Mouse (Mus musculus) layer of hippocampus, adult 9-10 months (tissue): ENCODE results near the gene Gm28036.
A peak's percentile ranks its signal among the peaks of the same experiment; 100 is the strongest.
"Not testable (repeated sequence)": the region's sequence is repeated elsewhere in the genome, so short reads cannot be mapped to it uniquely, and the experiment has no call there.

Experiments
- DNase-seq: peaks from one replicate; pipeline ENCODE4 v3.0.0; 2022; ENCODE audit warnings: low spot score

Gm28036 gene

GRCm38 (mm10) chr2:156126992-156127391 is at the start of gene Gm28036:
Gene Gm28036, minus strand, starts transcription at chr2:156127092.
- DNase-seq, result no peak

- DNase-seq, result no peak
These were observed 39.7 kb upstream of the Gm28036 start for GRCm38 (mm10) chr2:156166557-156166956.

- no peak for DNase-seq
These were observed 38.6 kb upstream of the Gm28036 start for GRCm38 (mm10) chr2:156165478-156165877.

- DNase-seq, result no peak
These were observed 24.6 kb upstream of the Gm28036 start for GRCm38 (mm10) chr2:156151538-156151937.

DNA sequence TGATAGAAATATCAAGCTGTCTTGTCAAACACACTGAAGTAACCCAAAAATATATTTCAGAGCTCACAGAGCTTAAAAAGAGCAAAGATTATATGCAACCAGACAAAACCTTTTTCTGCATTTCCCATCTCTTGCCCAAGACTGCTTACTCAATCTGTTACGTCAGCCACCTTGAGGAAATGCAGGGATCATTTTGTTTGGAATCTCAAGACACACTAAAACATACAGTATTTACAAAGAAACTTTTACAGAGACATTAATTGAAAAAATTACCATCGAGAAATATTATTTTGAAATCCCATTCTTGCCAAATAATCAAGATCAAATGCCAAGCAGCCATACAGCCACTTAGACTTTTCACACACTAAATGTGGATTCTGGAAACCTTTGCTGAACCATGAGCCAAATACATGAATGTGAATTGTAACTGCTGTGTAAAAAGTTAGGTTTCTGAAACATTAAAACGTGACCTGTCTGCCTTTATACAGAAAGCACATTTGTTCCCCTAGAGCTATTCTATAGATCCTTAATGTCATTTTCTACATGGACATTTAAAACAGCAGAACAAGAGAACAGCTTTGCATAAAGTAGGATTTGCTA is 20.5 kb upstream of the Gm28036 start:
- DNase-seq, result no peak

- DNase-seq, result no peak
These were observed 19.5 kb upstream of the Gm28036 start for GRCm38 (mm10) chr2:156146272-156146989.

- DNase-seq, result no peak
These were observed 18.7 kb upstream of the Gm28036 start for GRCm38 (mm10) chr2:156145486-156146130.

DNA sequence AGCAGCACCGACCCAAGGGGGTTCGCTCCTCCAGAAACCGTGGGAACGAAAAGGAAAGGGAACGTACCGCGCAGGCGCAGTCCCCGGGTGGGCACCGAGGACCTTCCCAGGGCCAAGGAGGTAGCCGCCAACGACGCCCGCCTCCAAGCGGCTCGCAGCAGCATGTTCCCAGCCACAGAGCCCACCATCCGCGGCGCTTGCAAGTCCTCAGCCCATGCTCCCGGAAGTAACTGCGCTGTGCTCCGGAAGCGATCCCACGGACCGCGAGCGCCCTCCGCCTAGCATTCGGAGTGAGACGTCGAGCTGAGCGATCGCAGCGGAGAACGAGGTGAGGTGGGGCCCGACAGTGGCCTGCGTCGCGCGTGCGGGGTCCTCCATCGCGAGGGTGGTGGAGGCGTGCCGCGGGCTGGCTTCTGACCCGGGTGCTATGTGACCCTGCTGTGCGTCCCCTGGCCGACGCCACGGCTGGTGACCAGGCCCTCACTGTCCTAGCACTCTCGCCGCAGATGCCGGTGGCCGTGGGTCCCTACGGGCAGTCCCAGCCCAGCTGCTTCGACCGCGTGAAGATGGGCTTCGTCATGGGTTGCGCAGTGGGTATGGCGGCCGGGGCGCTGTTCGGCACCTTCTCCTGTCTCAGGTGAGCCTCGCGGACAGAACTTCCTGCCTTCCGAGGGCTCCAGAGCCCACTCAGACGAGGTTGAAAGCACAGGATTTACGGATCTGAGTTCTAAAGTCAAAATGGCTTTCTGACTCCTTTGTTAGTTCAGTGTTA is 17.2 kb upstream of the Gm28036 start, which contains the start of the genes Romo1 and Nfs1:
Romo1 (plus strand) TSS at position 87 of the 772 bp plus-strand sequence.
Nfs1 (minus strand) TSS at position 234 of the 772 bp plus-strand sequence.
- DNase-seq, result peak; percentile 77

DNA sequence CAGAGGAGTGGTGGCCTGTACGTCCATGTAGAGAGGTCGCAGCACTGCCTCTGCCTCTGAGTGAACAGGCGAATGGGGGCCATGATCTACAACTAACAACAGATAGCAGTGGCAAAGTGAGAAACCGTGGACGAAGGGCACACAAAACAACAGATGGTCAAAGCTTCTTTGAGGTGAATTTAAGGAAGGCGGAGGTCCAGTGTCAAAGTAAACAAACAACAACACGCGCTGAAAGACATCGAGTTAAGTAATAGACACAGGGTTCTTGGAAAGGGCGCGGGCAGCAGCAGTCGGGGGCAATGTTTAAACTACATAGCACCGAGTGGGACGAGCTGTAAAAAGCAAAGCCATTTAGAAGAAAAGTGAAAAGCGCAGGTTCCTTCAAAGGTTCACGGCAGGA is 16.5 kb upstream of the Gm28036 start:
- DNase-seq, result no peak

- no peak for DNase-seq
These were observed 15.9 kb upstream of the Gm28036 start for GRCm38 (mm10) chr2:156142820-156143219.

DNA sequence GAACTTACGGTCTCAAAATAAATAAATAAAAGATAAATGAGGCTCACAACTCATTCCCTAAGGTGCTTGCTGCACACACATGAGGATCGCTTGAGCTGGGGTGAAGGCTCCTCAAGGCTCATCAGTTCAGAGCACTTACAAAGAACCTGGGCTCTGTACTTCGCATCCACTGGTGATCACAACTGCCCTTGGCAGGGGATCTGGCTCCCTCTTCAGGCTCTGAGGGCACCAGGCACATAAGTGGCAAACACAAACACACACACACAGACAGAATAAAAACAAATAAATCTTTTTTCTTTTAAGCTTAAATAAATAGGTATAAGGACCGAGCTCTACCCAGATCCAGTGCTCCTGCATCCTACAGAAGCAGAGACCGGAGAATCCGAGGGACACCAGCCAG is 8.8 kb upstream of the Gm28036 start:
- DNase-seq, result no peak

DNA sequence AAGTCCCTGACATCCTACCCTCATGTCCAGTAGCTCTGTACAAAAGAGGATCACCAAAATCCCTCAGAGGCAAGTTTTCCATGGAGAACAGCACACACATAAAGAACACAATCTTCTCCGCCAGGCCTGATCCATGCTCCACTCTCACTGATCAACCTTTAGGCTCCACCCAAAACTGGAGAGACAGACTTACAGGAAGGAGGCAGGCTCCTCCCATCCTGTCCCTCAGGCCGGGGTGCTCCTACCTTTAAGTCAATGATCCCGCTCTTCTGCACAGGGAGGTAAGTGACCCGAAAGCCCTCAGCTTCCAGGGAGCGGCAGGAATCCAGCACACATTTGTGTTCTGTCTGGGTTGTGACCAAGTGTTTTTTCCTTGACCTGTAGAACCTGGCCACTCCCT is 7.3 kb upstream of the Gm28036 start:
- no peak for DNase-seq

DNA sequence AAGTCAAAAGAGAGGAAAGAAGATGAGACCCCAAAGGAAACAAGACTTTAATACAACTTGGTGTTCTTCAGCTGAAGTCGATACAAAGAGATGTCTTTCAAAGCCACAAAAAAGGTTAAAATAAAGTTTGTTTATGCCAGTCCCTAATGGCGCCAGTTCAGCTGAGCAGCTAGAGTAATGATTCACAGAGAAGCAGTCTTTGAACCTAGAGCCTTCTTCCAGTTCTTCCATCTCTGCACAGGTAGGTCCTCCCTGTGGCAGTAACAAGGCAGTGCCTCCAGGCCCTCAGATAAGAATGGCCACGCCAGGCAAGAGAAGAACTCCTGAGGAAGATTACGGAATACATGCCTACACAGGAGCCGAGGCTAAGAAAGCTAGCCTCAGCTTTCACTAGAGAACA is 3.2 kb downstream of the Gm28036 start:
- DNase-seq, result no peak

DNA sequence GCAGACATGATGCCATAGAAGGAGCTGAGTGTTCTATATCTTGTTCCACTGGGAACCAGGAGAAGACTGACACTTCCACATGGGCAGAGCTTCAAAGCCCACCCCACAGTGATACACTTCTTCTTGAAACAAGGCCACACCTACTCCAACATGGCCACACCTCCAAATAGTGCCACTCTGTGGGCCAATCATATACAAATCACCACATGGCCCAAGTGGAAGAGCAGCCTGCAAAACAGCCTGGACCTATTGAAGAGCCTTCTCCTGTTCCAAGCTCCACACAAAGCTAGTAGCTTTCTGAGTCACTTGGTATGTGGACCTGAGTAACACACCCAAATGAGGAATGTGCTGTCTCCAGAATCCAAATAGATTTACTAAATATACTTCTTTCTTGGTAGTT is 7.3 kb downstream of the Gm28036 start:
- no peak for DNase-seq

DNA sequence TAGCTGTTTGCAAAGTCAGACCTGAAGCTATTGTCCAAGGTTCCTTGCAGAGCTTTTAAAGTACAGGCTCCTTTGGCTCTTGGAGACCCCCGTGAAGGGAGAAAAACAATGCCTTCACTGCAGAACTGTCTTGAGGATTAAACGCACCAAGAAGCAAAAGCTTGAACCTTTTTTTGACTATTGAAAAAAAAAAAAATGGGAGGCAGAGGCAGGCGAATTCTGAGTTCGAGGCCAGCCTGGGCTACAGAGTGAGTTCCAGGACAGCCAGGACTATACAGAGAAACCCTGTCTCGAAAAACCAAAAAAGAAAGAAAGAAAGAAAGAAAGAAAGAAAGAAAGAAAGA is 14.8 kb downstream of the Gm28036 start:
- DNase-seq, result not testable (repeated sequence)

- peak; percentile 72 for DNase-seq
These were observed 15.4 kb downstream of the Gm28036 start, which contains the start of the genes Cpne1 and Rbm12 for GRCm38 (mm10) chr2:156111358-156112079. Gene Cpne1, minus strand, starts transcription at chr2:156111965. Gene Rbm12, minus strand, starts transcription at chr2:156111978.

GRCm38 (mm10) chr2:156110627-156111357 is 16.1 kb downstream of the Gm28036 start:
- no peak for DNase-seq

- DNase-seq, result no peak
These were observed 35.0 kb downstream of the Gm28036 start for GRCm38 (mm10) chr2:156091926-156092325.

DNA sequence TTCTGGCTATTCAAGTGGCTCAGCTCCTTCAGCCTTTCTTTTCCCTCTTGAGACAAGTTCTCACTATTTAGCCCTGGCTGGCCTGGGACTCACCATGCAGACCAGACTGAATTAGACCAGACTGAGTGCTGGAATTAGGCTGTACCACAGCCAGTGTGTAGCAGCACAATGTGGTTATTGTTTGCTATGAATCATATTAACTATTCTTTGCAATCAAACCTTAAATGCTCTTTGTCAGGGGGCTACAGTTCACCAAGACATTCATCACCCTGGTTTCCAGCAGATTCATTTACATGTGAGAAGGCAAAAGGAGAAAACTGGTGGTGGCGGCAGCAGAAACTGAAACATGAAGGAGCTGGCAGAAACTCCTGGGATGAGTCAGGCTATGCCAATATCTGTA is 37.1 kb downstream of the Gm28036 start:
- DNase-seq, result no peak

DNA sequence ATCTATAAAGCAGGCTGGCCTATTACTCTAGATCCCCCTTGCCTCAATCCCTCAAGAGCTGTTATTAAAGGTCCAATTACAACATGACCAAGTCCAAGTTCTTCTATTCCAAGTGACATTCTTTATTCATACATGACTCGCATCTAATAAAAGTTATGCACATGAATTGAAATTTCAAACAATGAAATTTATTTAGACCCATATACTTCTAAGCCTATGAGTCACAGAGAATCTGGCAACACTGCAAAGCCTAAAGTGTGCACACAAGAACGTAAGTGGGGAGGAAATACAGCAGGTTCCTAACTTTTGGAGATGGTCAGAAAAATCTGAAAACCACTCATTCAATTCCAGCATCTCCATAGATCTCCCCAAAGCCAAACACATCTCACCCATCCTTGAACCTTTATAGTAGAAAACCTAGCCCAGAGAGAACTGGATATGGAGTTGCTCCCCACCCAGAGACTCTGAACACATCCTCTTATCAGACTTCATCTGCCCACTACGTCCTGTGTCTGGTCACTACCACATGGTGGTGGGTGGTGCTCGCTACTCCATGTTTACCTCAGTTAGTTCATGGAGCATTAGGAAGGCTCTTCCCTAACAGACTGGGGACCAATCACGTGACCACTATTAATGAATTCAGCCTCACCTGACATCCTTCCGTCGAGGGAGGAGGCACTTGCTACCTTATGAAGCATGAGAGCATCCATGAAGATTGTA is 39.3 kb downstream of the Gm28036 start:
- DNase-seq, result no peak
